Mouse (Mus musculus) midbrain, embryonic 15.5 days (tissue): Measurements from ENCODE around the gene 1700066M21Rik. TPM values are rescaled to one million over a fixed set of nuclear protein-coding genes. Genes with fewer than 3 reads are reported as not detected.

Experiments used
- ATAC-seq: fragments of 200-750 bp; cut with Nextera tagmentation; replicated peaks from 2 replicates; pipeline ENCODE4 v1.8.0; 2017; ENCODE audit warnings: moderate TSS enrichment
- H3K27ac ChIP-seq: fragments of 300-500 bp; sonication (generic); 2 replicates; pipeline ENCODE4 v1.5.1; 2015; ENCODE audit warnings: mild to moderate bottlenecking, inconsistent platforms
- H3K27me3 ChIP-seq: fragments of 300-500 bp; sonication (generic); replicated peaks from 2 replicates; pipeline ENCODE4 v1.6.1; 2015; ENCODE audit warnings: inconsistent platforms
- H3K36me3 ChIP-seq: fragments of 300-500 bp; sonication (generic); replicated peaks from 2 replicates; pipeline ENCODE4 v1.6.1; 2015; ENCODE audit warnings: inconsistent platforms
- H3K4me1 ChIP-seq: fragments of 300-500 bp; sonication (generic); 2 replicates; pipeline ENCODE4 v1.6.1; 2015; ENCODE audit warnings: inconsistent platforms
- H3K4me2 ChIP-seq: fragments of 300-500 bp; sonication (generic); 2 replicates; pipeline ENCODE4 v1.6.1; 2015; ENCODE audit warnings: inconsistent platforms, mild to moderate bottlenecking, moderate library complexity
- H3K4me3 ChIP-seq: fragments of 300-500 bp; sonication (generic); 2 replicates; pipeline ENCODE4 v1.5.1; 2015; ENCODE audit warnings: mild to moderate bottlenecking, inconsistent platforms
- H3K9ac ChIP-seq: fragments of 300-500 bp; sonication (generic); 2 replicates; pipeline ENCODE4 v1.6.1; 2015; ENCODE audit warnings: mild to moderate bottlenecking, inconsistent platforms
- H3K9me3 ChIP-seq: fragments of 300-500 bp; sonication (generic); 2 replicates; pipeline ENCODE4 v1.6.1; 2016; ENCODE audit warnings: inconsistent platforms
- WGBS: fragments of 180-500 bp; shearing (Covaris S2); methylation state at CpG from one replicate; pipeline ENCODE4 v1.1.7; 2015; ENCODE audit warnings: mixed read lengths; 5-methylcytosine and 5-hydroxymethylcytosine counted together
- polyA plus RNA-seq: library from polyadenylated mRNA; unstranded; fragments of >200 nt; fragmentation: Nextera tagmentation; extraction: Ambion mirVana; gene quantifications from 2 replicates; pipeline ENCODE4 v1.2.1, GENCODE M21; 2015

The 1700066M21Rik gene
- polyA plus RNA-seq, 1 experiment from 2014 or later = 17.3 TPM

DNA sequence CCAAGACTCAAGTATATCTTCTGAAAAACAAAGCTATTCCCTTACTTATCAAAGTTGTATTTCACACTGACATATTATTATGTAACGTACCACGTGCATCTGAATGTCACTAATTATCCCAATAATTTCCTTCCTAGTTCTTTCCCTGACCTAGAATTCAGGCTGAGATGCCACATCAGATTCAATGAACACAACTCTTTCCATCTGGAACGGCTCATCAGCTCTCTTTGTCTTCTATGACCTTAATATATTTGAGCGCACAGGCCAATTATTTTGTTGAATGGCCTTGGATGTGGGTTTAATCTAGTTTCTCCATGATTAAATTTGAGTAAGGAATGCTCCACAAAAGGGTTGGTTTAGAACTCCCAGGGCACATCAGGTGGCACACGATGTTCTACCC lies 24.7 kb downstream of the 1700066M21Rik start:
- no peak for ATAC-seq
- Histone ChIP-seq H3K4me1 (peaks cover 16% of the 10 kb centered on the region), H3K9me3 (no peaks in the 10 kb centered on the region), H3K4me3 (no peak overlapping the region), H3K27ac (no peak overlapping the region), H3K9ac (no peak overlapping the region), H3K36me3 (peaks cover 6% of the 10 kb centered on the region; the same call in 1 of the 2 replicates), H3K27me3 (no peaks in the 10 kb centered on the region), H3K4me2 (no peak overlapping the region)
- WGBS = 93% methylated on average over 5 of the region's 5 CpGs

DNA sequence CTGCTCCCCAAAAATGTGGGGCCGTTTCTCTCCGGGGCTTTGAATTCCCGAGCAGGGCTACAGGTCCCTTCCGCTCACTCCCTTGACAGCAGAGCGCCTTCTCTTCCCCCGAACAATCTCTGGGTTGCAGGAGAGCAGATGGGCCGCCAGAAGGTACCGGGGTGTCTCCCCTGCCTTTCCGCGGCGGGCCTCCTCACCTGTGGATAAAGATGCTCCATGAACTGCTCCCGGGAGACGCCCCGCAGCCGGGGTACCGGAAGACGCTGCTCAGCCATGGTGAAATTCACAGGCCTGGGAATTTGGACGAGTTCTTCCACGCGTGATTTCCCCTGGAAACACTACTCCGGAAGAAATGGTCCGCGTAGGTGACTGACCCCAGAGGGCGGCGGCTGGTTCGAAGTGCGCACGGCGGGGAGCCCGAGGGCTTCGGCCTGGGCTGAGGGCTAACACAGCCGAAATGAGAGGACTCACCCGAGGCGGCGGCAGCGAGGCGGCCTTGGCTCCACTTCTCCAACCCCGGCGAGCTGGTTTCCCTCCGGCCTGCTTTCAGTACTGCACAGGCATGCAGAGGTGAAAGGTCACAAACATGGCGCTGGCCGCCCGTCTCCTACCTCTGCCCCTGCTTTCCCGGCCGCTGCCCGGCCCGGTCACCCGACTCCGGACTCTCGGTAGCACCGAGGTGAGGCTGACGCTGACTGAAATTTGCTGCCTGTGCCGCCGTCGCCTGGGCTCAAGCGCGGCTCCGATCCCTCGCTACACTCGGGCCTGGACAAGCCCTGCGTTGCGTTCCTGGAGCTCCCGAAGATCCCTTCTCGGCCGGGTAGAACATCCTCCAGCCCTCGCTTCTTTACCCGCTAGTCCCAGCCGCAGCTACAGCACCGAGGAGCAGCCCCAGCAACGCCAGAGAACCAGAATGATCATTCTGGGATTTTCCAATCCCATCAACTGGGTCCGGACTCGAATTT lies 29.0 kb downstream of the 1700066M21Rik start, which contains the start of the genes Maip1 and Tyw5:
Gene Maip1, plus strand, starts transcription at position 142 of the 965 bp plus-strand sequence.
Gene Tyw5, minus strand, starts transcription at position 915 of the 965 bp plus-strand sequence.
- no peaks in the 10 kb centered on the region for H3K36me3 ChIP-seq
- H3K4me2 ChIP-seq = peak within 1 kb of the TSS; percentile 74
- no peaks in the 10 kb centered on the region for H3K9me3 ChIP-seq
- H3K4me3 ChIP-seq = peak within 1 kb of the TSS; percentile 90
- under 1% methylated on average over 72 of the region's 72 CpGs for WGBS
- peak; percentile 96 for ATAC-seq
- peak within 1 kb of the TSS; percentile 97 for H3K27ac ChIP-seq
- H3K4me1 ChIP-seq = peaks cover 38% of the 10 kb centered on the region
- peak within 1 kb of the TSS; percentile 90 for H3K9ac ChIP-seq
- no peaks in the 10 kb centered on the region for H3K27me3 ChIP-seq

DNA sequence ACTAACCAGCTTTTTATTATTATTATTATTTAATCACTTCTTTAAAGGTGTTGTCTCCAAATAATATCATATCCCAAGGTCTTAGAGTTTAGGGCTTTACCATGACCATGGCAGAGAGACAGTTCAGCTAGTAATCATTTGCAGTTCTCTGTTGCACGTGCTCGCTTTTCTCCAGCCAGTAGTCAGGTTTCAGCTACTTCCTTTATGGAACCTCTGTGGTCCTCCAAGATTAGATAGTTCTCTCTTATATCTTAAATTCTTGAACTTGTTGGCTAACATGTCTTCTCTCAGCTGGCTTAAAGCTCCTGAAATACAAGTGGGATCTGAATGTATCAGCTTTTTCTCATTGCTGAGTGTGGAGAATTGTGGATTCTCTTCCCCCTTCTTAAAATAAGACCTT lies 31.6 kb downstream of the 1700066M21Rik start:
- Histone ChIP-seq H3K36me3 (peaks cover 19% of the 10 kb centered on the region), H3K27ac (no peak overlapping the region), H3K4me3 (no peak overlapping the region), H3K4me1 (peaks cover 38% of the 10 kb centered on the region), H3K27me3 (no peaks in the 10 kb centered on the region), H3K4me2 (peak overlapping the region; percentile 2; the same call in 1 of the 2 replicates), H3K9ac (no peak overlapping the region), H3K9me3 (no peaks in the 10 kb centered on the region)
- 94% methylated on average over 2 of the region's 2 CpGs for WGBS
- ATAC-seq = no peak

DNA sequence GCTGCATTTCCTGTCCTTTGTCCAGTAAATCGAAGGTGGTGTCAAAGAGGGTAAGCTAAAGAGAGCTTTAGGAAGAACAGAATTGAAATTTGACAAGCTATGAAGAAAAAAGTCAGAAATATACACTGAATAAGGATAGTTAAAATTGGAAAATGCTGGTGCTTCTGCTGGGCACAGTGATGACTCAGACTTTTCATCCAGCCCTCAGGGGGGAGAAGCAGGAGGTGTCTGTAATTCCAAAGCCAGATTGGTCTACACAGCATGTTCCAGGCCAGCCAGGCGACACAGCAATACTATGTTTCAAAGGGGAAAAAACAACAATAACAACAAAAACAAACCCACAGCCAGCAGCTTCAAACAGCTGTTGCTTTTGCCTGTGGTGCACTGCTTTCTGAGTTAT lies 36.0 kb downstream of the 1700066M21Rik start:
- no peak for ATAC-seq
- H3K27me3 ChIP-seq = no peaks in the 10 kb centered on the region
- no peak overlapping the region for H3K9ac ChIP-seq
- no peak overlapping the region for H3K27ac ChIP-seq
- no peak overlapping the region for H3K4me2 ChIP-seq
- peaks cover 35% of the 10 kb centered on the region for H3K36me3 ChIP-seq
- no peaks in the 10 kb centered on the region for H3K9me3 ChIP-seq
- H3K4me1 ChIP-seq = peaks cover 9% of the 10 kb centered on the region
- 83% methylated on average over 2 of the region's 2 CpGs for WGBS
- no peak overlapping the region for H3K4me3 ChIP-seq

DNA sequence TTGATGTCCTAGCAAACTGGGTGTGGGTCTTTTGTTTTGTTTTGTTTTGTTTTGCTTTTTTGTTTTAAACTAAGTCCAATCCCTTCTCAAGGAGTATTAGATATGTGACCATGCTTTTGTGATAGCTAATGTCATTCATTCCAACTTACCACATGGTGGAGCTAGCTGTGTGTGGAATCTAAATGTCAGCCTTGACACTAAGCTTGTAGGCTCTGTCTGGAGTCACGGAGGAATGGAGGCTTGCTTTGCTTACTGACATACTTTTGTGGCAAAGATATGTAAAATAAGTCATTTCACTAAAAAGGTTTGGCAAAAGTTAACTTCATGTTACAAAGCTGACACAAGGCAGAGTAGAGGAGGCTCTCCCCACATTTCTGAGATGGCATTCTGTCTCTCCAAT lies 46.3 kb downstream of the 1700066M21Rik start:
- 2% methylated on average over 1 of the region's 1 CpGs for WGBS
- Histone ChIP-seq H3K9ac (no peak overlapping the region), H3K4me3 (no peak overlapping the region), H3K4me2 (no peak overlapping the region), H3K36me3 (no peaks in the 10 kb centered on the region), H3K27me3 (no peaks in the 10 kb centered on the region), H3K9me3 (no peaks in the 10 kb centered on the region), H3K4me1 (peaks cover 4% of the 10 kb centered on the region; the same call in 1 of the 2 replicates), H3K27ac (no peak overlapping the region)
- peak; percentile 75 for ATAC-seq

DNA sequence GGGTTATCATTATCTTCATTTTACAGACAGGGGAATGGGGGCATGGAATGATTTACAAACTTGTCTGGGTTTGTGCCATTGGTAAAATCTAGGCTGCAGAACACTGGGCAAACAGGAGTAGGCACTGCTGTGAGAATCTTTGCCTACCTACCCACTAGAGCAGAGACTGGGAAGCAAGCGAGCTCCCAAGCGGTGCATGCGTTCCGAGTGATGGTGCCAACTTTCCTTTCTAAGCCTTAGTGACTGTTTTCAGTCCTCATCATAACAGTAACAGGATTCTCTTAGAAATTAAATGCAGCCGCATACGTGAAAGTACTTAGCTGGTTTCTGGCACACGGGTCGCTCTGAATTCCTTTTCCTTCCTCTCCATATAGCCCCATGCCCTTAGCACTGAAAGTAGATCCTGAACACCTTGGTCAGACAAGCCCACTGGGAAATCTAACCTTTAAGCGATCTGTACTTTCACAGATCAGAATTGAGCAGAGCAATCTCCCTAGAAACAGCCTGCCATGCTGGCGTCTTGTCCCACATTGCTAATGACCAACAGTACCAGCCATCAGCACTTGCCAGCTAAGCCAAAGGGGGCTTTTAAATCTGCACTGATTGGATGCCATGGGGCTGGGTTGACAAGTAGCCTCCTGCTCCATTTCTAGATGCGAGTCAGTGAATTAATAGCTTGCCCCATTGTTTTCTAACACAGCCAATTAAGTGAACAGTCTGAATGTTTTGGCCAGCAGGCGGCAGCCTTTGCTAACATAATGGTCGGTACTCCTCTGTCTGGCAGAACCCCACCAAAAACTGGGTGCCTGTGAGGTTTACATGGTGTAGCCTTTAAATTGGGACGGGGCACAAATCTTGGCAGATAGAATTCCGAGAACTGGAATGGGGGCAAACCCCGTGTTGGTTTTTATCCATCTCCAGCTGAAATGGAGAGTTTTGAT lies 51.2 kb downstream of the 1700066M21Rik start:
- peak; percentile 92 for ATAC-seq
- Histone ChIP-seq H3K4me3 (0 out of 2 replicates have a peak overlapping the region, but pooled peaks have one; percentile 18), H3K27me3 (no peaks in the 10 kb centered on the region), H3K36me3 (no peaks in the 10 kb centered on the region), H3K9me3 (no peaks in the 10 kb centered on the region), H3K4me2 (peak overlapping the region; percentile 41), H3K9ac (peak overlapping the region; percentile 10; the same call in 1 of the 2 replicates), H3K4me1 (peaks cover 18% of the 10 kb centered on the region), H3K27ac (0 out of 2 replicates have a peak overlapping the region, but pooled peaks have one; percentile 14)
- WGBS = 43% methylated on average over 16 of the region's 16 CpGs

DNA sequence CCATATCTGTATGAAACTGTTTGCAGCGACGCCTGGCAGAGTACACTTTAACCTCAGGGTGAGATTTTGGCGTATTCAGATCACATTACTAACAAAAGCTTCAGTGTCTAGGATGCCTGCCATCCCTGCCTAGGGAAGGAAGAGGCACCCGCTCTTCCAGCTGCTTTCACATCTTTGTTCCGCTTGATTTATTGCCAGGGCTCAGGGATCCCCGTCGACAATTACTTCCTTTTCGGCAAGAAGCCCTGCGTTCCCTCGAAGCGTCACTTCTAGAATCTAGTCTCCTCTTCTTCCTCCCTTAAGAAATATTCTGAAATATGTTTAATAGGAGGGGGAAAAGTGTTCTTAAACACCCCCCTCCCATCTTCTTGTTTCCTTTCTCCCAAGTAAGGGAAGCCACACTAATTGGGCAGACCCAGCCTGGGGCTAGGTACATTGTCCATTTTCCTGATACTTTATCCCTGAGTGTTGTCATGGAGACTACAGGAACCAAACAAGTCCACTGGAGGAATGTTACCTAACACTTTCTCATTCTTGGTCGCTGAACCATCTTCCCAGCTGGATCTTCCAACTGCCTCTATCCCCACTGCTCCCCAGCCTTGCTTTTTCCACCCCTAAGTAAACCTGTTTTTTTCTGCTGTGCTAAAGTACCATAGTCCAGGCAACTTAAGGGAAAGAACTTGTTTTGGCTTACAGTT lies 52.5 kb downstream of the 1700066M21Rik start:
- no peaks in the 10 kb centered on the region for H3K36me3 ChIP-seq
- H3K4me2 ChIP-seq = peak overlapping the region; percentile 31
- ATAC-seq = peak; percentile 68
- no peaks in the 10 kb centered on the region for H3K27me3 ChIP-seq
- H3K4me3 ChIP-seq = no peak overlapping the region
- no peaks in the 10 kb centered on the region for H3K9me3 ChIP-seq
- H3K4me1 ChIP-seq = peaks cover 18% of the 10 kb centered on the region
- WGBS = 2% methylated on average over 12 of the region's 12 CpGs
- 0 out of 2 replicates have a peak overlapping the region, but pooled peaks have one; percentile 46 for H3K27ac ChIP-seq
- no peak overlapping the region for H3K9ac ChIP-seq

DNA sequence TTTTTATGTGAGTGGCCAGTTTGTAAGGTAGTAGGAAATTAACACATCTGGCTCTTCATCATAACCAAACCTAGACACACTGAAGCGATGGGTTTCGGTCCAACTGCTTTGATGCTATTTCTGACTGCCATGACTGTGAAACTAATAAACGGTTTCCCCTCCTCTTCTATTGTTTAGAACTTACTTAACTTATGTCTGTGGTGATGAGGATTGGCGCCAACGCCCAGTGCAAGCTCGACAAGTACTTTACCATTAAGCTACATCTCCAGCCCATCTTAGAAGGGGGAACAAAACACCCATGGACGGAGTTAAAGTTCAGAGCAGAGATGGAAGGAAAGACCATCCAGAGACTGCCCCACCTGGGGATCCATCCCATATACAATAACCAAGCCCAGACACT lies 55.7 kb downstream of the 1700066M21Rik start:
- Histone ChIP-seq H3K27me3 (no peaks in the 10 kb centered on the region), H3K9me3 (no peaks in the 10 kb centered on the region), H3K27ac (no peak overlapping the region), H3K9ac (no peak overlapping the region), H3K4me1 (peaks cover 28% of the 10 kb centered on the region), H3K4me2 (no peak overlapping the region), H3K4me3 (no peak overlapping the region), H3K36me3 (no peaks in the 10 kb centered on the region)
- ATAC-seq = no peak
- 94% methylated on average over 7 of the region's 7 CpGs for WGBS

Other genes starting within 250 kb of the 1700066M21Rik start
- 17.1 and 17.5 TPM in 2 replicates for gene Maip1, start 28.7 kb downstream of the 1700066M21Rik start, polyA plus RNA-seq
- gene Tyw5, start 29.5 kb downstream of the 1700066M21Rik start, polyA plus RNA-seq = 21.0 and 22.8 TPM in 2 replicates